Mouse (Mus musculus) monocyte, adult 2 months (primary cell): Measurements from ENCODE around the gene Cntnap5c.

Experiments
- DNase-seq, 2 experiments: peaks; one replicate each; pipeline ENCODE4 v3.0.0; 2022; ENCODE audit warnings: low spot score in 2 of 2, low read depth in 1 of 2

The Cntnap5c gene

GRCm38 (mm10) chr17:58003322-58003721, 234.0 kb downstream of the Cntnap5c start:
- DNase-seq = no peak

GRCm38 (mm10) chr17:58004491-58004890, 235.1 kb downstream of the Cntnap5c start:
- DNase-seq = no peak

GRCm38 (mm10) chr17:58041178-58041577, 271.8 kb downstream of the Cntnap5c start:
- no peak for DNase-seq

- no peak for DNase-seq
These were observed 275.8 kb downstream of the Cntnap5c start for GRCm38 (mm10) chr17:58045149-58045548.

GRCm38 (mm10) chr17:58069912-58070311, 300.5 kb downstream of the Cntnap5c start:
- DNase-seq = no peak

- DNase-seq = no peak
These were observed 313.3 kb downstream of the Cntnap5c start for GRCm38 (mm10) chr17:58082676-58083075.

- no peak for DNase-seq
These were observed 335.1 kb downstream of the Cntnap5c start for GRCm38 (mm10) chr17:58104505-58104904.

GRCm38 (mm10) chr17:58107901-58108300, 338.5 kb downstream of the Cntnap5c start:
- DNase-seq = no peak

- no peak for DNase-seq
These were observed 339.0 kb downstream of the Cntnap5c start for GRCm38 (mm10) chr17:58108335-58108734.

GRCm38 (mm10) chr17:58187171-58187570, 417.8 kb downstream of the Cntnap5c start:
- no peak for DNase-seq

- DNase-seq = no peak
These were observed 431.8 kb downstream of the Cntnap5c start for GRCm38 (mm10) chr17:58201148-58201547.

- DNase-seq = no peak
These were observed 498.7 kb downstream of the Cntnap5c start for GRCm38 (mm10) chr17:58268058-58268457.

- no peak for DNase-seq
These were observed 581.9 kb downstream of the Cntnap5c start for GRCm38 (mm10) chr17:58351310-58351709.

- no peak for DNase-seq
These were observed 586.9 kb downstream of the Cntnap5c start for GRCm38 (mm10) chr17:58356224-58356623.

GRCm38 (mm10) chr17:58363582-58364267, 594.4 kb downstream of the Cntnap5c start:
- DNase-seq = no peak

- DNase-seq = no peak
These were observed 600.7 kb downstream of the Cntnap5c start for GRCm38 (mm10) chr17:58370089-58370488.

GRCm38 (mm10) chr17:58407769-58408168, 638.4 kb downstream of the Cntnap5c start:
- DNase-seq = no peak

- DNase-seq = no peak
These were observed 639.4 kb downstream of the Cntnap5c start for GRCm38 (mm10) chr17:58408756-58409155.

GRCm38 (mm10) chr17:58437443-58437842, 668.1 kb downstream of the Cntnap5c start:
- no peak for DNase-seq
